Mouse (Mus musculus): ENCODE data around the gene Gm45208. TPM values are rescaled to one million over a fixed set of nuclear protein-coding genes. Genes with fewer than 3 reads are reported as not detected.

The Gm45208 gene
- polyA plus RNA-seq, 1 experiment: 0.51 TPM

- Histone ChIP-seq H3K9me3 (ENCODE audit: control insufficient read depth, low read length) (peaks cover 2% of the 10 kb centered on the region; the same call in 1 of the 2 replicates), H3K36me3 (ENCODE audit: control insufficient read depth) (peaks cover 27% of the 10 kb centered on the region), H3K4me1 (ENCODE audit: control insufficient read depth) (peaks cover 59% of the 10 kb centered on the region), H3K27me3 (ENCODE audit: control insufficient read depth) (no peaks in the 10 kb centered on the region), H3K4me3 (replicated peaks) (peak overlapping the region; percentile 71)
- no peak for TF ChIP-seq GATA1 (IDR thresholded peaks at IDR 0.05; ENCODE audit: low read length)
- TF ChIP-seq TAL1 (IDR thresholded peaks at IDR 0.05; ENCODE audit: low read length): no peak
These were observed 41.8 kb downstream of the Gm45208 start for GRCm38 (mm10) chrX:7763631-7764393.

DNA sequence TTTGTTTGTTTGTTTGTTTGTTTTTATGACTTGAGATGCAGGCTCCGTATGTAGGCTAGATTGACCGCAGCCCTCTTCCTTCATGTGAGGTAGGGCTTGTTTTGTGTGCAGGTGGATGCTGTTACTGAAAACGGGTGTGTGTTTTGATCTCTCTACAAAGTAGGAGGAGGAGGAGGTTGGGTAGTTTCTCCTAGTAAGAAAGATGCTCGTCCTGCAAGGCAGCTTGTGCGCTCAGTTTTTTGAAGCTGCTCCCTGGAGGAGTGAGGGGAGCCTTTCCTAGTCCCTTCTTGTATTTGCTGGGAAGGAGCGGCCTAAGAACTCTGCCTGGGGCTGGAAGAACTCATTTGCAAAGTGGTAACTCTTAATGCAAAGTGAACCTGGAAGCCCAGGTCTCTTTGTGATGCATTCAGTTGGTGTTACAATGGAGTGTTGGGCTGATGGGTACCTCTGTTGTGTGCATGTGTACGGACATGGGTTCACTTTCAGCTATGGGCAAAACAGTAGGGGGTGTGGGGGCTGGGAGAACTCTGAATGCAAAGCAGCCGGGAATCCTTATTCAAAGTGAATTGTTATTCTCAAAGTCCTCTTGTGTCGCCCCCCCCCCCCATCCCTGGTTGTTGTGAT is 42.7 kb downstream of the Gm45208 start:
- Histone ChIP-seq H3K27me3 (ENCODE audit: control insufficient read depth) (no peaks in the 10 kb centered on the region), H3K4me1 (ENCODE audit: control insufficient read depth) (peaks cover 68% of the 10 kb centered on the region), H3K4me3 (replicated peaks) (peak overlapping the region; percentile 71), H3K36me3 (ENCODE audit: control insufficient read depth) (peaks cover 32% of the 10 kb centered on the region), H3K9me3 (ENCODE audit: control insufficient read depth, low read length) (peaks cover 2% of the 10 kb centered on the region; the same call in 1 of the 2 replicates)
- TF ChIP-seq TAL1 (IDR thresholded peaks at IDR 0.05; ENCODE audit: low read length) (no peak), GATA1 (IDR thresholded peaks at IDR 0.05; ENCODE audit: low read length) (no peak)

DNA sequence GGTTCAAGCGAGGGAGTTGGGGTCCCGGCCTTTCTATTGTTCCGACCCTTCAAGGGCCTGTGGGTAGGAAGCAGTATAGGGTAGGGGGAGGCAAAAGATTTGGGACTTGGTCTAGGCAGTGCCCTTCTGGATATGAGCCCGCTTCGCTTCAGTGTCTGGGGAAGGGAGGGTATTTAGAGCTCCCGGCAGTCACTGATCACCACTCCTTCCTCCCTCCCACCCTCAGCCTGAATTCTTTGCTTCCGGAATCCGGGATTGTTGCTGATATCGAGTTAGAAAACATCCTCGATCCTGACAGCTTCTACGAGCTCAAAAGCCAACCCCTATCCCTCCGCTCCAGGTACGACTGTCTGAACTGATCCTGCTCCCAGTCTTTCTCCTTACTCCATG is 43.2 kb downstream of the Gm45208 start:
- peaks cover 71% of the 10 kb centered on the region for H3K4me1 ChIP-seq (ENCODE audit: control insufficient read depth)

DNA sequence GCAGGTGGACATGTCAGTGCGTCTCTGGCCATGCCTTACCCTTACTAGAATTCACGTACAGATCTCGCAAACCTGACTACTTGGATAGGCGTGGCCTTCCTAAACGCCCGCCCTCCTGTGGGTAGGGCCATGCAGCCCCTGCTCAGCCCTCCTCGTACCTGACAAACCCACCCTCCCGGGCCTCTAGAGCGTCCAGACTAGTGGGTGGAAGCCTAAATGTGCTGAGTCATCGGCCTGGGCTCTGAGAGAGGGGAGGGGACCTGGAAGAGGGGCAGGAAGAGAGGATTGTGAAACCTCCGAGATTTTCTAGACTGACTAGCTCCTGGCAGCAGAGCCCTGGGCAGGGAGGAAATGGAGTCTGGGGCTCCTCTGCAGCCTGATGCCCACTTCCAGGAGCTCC is 43.7 kb downstream of the Gm45208 start:
- Histone ChIP-seq H3K4me1 (ENCODE audit: control insufficient read depth) (peaks cover 71% of the 10 kb centered on the region), H3K9me3 (ENCODE audit: control insufficient read depth, low read length) (peaks cover 2% of the 10 kb centered on the region; the same call in 1 of the 2 replicates), H3K4me3 (replicated peaks) (peak overlapping the region; percentile 71), H3K36me3 (ENCODE audit: control insufficient read depth) (peaks cover 42% of the 10 kb centered on the region), H3K27me3 (ENCODE audit: control insufficient read depth) (no peaks in the 10 kb centered on the region)
- TF ChIP-seq GATA1 (IDR thresholded peaks at IDR 0.05; ENCODE audit: low read length) (no peak), TAL1 (IDR thresholded peaks at IDR 0.05; ENCODE audit: low read length) (no peak)

More for the DNA sequence above, 43.2 kb downstream of the Gm45208 start:
- H3K27me3 ChIP-seq (ENCODE audit: control insufficient read depth): no peaks in the 10 kb centered on the region
- TF ChIP-seq GATA1 (IDR thresholded peaks at IDR 0.05; ENCODE audit: low read length) (no peak), TAL1 (IDR thresholded peaks at IDR 0.05; ENCODE audit: low read length) (no peak)
- peak overlapping the region; percentile 71 for H3K4me3 ChIP-seq (replicated peaks)
- H3K36me3 ChIP-seq (ENCODE audit: control insufficient read depth): peaks cover 37% of the 10 kb centered on the region
- peaks cover 2% of the 10 kb centered on the region; the same call in 1 of the 2 replicates for H3K9me3 ChIP-seq (ENCODE audit: control insufficient read depth, low read length)

DNA sequence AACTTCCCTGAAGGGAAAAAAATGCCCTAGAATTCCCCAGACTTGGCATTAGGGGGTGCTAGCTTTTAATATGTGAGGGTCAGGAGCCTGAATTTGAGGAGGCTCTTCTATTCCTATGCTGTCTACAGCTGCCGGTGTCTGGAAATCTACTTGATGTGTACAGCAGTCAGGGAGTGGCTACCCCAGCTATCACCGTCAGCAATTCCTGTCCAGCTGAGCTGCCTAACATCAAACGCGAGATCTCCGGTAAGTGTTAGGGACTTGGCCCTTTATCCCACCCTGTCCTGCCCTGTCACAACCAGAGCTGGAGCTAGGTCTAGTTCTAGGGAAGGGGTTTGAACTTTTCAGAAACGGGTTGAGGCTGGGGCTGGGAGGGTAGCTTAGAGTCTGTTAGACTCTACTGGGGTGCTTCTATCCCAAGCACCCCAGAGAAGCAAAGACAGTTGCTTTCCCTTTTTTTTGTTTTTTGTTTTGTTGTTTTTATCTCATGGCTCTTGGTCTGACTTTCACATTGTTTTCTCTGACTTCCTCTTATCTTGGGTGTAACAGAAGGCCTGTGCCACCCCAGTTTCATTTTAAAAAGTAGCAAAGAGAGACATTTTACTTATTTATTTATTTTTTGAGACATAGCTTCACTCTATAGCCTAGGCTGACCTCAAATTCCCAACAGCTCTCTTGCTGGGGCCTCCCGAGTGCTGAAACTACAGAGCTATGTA is 47.4 kb downstream of the Gm45208 start:
- Histone ChIP-seq H3K4me1 (ENCODE audit: control insufficient read depth) (peaks cover 45% of the 10 kb centered on the region), H3K4me3 (replicated peaks) (no peak overlapping the region), H3K27me3 (ENCODE audit: control insufficient read depth) (no peaks in the 10 kb centered on the region), H3K9me3 (ENCODE audit: control insufficient read depth, low read length) (0 out of 2 replicates have a peak, but pooled peaks cover 3% of the 10 kb centered on the region), H3K36me3 (ENCODE audit: control insufficient read depth) (peaks cover 76% of the 10 kb centered on the region)
- TF ChIP-seq GATA1 (IDR thresholded peaks at IDR 0.05; ENCODE audit: low read length) (no peak), TAL1 (IDR thresholded peaks at IDR 0.05; ENCODE audit: low read length) (no peak)

GRCm38 (mm10) chrX:7772766-7773165 is 50.7 kb downstream of the Gm45208 start:
- Histone ChIP-seq H3K4me3 (replicated peaks) (no peak overlapping the region), H3K9me3 (ENCODE audit: control insufficient read depth, low read length) (0 out of 2 replicates have a peak, but pooled peaks cover 3% of the 10 kb centered on the region), H3K36me3 (ENCODE audit: control insufficient read depth) (peaks cover 67% of the 10 kb centered on the region), H3K4me1 (ENCODE audit: control insufficient read depth) (peaks cover 38% of the 10 kb centered on the region), H3K27me3 (ENCODE audit: control insufficient read depth) (no peaks in the 10 kb centered on the region)
- no peak for TF ChIP-seq GATA1 (IDR thresholded peaks at IDR 0.05; ENCODE audit: low read length)
- no peak for TF ChIP-seq TAL1 (IDR thresholded peaks at IDR 0.05; ENCODE audit: low read length)

DNA sequence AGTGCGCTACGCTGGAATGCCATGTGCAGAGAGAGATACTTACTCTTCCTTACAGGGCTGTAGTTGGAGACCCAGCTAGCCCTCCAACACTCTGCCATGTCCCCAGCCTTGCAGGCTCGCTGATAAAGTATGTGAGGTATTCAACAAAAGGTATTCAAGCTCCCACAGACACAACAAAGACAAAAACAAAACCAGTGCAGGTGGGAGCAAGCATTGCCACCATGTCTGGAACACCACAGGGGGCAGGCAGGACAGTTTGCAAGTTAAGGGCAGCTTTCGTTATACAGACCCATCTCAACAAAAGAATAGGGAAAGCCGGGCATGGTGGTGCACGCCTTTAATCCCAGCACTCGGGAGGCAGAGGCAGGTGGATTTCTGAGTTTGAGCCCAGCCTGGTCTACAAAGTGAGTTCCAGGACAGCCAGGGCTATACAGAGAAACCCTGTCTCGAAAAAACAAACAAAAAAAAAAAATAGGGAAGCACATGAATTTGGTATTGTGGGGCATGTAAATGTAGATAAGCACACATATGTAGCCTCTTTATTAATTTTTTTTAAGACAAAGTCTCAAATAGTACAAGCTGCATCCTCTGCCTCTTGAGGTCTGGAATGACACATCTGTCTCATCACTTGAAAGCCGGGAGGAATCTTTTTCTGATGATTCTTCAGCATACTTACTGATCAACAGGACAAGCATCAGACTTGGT is 53.6 kb downstream of the Gm45208 start:
- no peak overlapping the region for H3K4me3 ChIP-seq (replicated peaks)
- peaks cover 44% of the 10 kb centered on the region for H3K36me3 ChIP-seq (ENCODE audit: control insufficient read depth)
- peaks cover 44% of the 10 kb centered on the region for H3K4me1 ChIP-seq (ENCODE audit: control insufficient read depth)
- no peak for TF ChIP-seq TAL1 (IDR thresholded peaks at IDR 0.05; ENCODE audit: low read length)
- TF ChIP-seq GATA1 (IDR thresholded peaks at IDR 0.05; ENCODE audit: low read length): no peak
- 0 out of 2 replicates have a peak, but pooled peaks cover 3% of the 10 kb centered on the region for H3K9me3 ChIP-seq (ENCODE audit: control insufficient read depth, low read length)
- H3K27me3 ChIP-seq (ENCODE audit: control insufficient read depth): no peaks in the 10 kb centered on the region

DNA sequence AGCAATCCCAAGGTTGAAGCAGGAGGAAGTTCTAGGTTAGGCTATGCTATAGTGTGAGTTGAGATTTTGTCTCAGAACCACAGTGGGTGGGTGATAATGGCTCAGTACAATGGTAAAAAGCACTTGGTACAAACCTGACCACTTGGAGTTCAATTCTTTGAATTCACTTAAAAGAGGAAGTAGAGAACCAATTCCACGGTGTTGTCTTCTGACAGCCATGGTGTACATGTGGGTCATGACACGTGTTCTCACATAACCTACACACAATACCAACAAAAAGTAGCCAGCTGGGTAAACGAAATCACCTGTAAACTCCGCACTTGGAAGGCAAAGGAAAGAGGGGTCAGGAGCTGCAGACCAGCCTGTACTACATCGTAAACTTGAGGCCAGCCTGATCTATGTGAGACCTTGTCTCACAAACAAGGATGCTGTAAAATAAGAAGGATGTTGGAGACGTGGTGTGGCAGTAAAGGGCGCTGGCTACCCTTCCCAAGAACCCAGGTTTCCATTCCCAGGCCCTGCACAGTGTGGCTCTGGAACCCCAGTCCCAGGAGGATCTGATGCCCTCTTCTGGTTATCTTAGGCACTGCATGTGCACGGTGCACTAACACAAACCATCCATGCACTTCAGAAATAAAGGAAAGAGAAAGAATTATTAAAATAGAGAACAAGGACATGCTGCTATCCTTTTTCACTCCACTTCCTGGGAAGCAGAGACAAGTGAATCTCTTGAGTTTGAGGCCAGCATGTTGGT is 54.5 kb downstream of the Gm45208 start:
- H3K9me3 ChIP-seq (ENCODE audit: control insufficient read depth, low read length): 0 out of 2 replicates have a peak, but pooled peaks cover 3% of the 10 kb centered on the region
- H3K4me3 ChIP-seq (replicated peaks): no peak overlapping the region
- peaks cover 35% of the 10 kb centered on the region for H3K36me3 ChIP-seq (ENCODE audit: control insufficient read depth)
- no peaks in the 10 kb centered on the region for H3K27me3 ChIP-seq (ENCODE audit: control insufficient read depth)
- peaks cover 51% of the 10 kb centered on the region for H3K4me1 ChIP-seq (ENCODE audit: control insufficient read depth)
- TF ChIP-seq TAL1 (IDR thresholded peaks at IDR 0.05; ENCODE audit: low read length) (no peak), GATA1 (IDR thresholded peaks at IDR 0.05; ENCODE audit: low read length) (no peak)
